ENCODE assay signal across 8 mouse cellular contexts in the genomic region with DNA sequence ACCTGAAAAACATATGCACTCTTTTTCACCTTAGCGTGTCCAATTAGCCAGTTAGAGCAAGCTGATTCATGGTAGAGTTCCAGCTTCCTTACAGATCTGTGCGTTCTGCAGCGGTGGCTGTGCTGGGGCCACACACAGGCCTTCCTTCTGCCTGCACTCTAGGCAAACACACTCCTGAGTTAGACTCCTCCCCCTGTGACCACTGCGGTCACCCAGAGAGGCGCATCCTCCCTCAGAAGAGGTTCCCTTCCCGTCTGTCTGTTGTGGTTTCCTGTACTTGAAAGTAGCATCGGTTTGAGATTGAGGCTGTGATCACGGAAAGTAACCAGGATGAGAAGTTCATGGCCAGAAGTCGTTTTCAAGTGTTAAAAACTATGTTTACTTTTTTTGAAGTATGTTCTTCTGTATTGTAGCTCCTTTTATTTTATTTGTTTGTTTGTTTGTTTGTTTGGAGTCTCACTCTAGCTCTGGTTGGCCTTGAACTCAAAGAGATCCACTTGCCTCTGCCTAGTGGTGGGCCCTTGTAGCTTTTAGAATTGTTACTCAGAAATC.
DNase-seq lines count a peak whose midpoint lies in the region; ATAC-seq and TF ChIP-seq lines count a peak whose summit lies in the region.

No protein-coding gene starts in this region.

- WGBS in embryonic facial prominence, embryonic 14.5 days, result 57% methylated on average over 9 of the region's 9 CpGs
- 70% methylated on average over 9 of the region's 9 CpGs for WGBS in embryonic facial prominence, embryonic 10.5 days
- 36% methylated on average over 9 of the region's 9 CpGs for WGBS in liver, adult 2 months

- no peak overlapping the region for H3K4me3 ChIP-seq in embryonic facial prominence, embryonic 14.5 days (ENCODE audit: low read depth, low read length)
- no peak overlapping the region for H3K4me3 ChIP-seq in embryonic facial prominence, embryonic 10.5 days
- no peak overlapping the region for H3K4me3 ChIP-seq in liver, adult 2 months (ENCODE audit: insufficient read depth, low read depth, low read length)

- H3K9ac ChIP-seq in embryonic facial prominence, embryonic 14.5 days (ENCODE audit: low read depth, low read length), result no peak overlapping the region
- no peak overlapping the region for H3K9ac ChIP-seq in liver, adult 2 months (ENCODE audit: low read depth, low read length)

- H3K79me2 ChIP-seq in liver, adult 2 months (ENCODE audit: control insufficient read depth, insufficient read depth, low read length), result peaks cover 4% of the 10 kb centered on the region; the same call in 1 of the 2 replicates

- peak; percentile 46 for DNase-seq in embryonic facial prominence, embryonic 14.5 days (ENCODE audit: low spot score)
- DNase-seq in embryonic facial prominence, embryonic 10.5 days (ENCODE audit: low spot score), result no peak
- DNase-seq in CD8-positive naive resting alpha-beta T cell, adult 2 months (ENCODE audit: low read depth in 2 of 2, low spot score in 2 of 2), result peak; percentile 84 to 90
- DNase-seq in liver, adult 2 months (ENCODE audit: extremely low read depth, low read depth, low spot score), result peak; percentile 43
- no peak for DNase-seq in urinary bladder, adult 18-20 months (ENCODE audit: low spot score in 2 of 2)
- no peak for DNase-seq in layer of hippocampus, postnatal 36 days
- no peak for DNase-seq in adipocyte (ENCODE audit: low spot score)

- H3K9me3 ChIP-seq in embryonic facial prominence, embryonic 14.5 days (ENCODE audit: control insufficient read depth, low read length), result no peaks in the 10 kb centered on the region
- no peaks in the 10 kb centered on the region for H3K9me3 ChIP-seq in embryonic facial prominence, embryonic 10.5 days

- peaks cover 62% of the 10 kb centered on the region for H3K36me3 ChIP-seq in embryonic facial prominence, embryonic 14.5 days (ENCODE audit: control insufficient read depth, insufficient read depth, low read length)
- H3K36me3 ChIP-seq in embryonic facial prominence, embryonic 10.5 days (replicated peaks), result peaks cover 79% of the 10 kb centered on the region
- peaks cover 14% of the 10 kb centered on the region for H3K36me3 ChIP-seq in liver, adult 2 months (ENCODE audit: control insufficient read depth, insufficient read depth, low read length)

- H3K4me1 ChIP-seq in embryonic facial prominence, embryonic 14.5 days (ENCODE audit: control insufficient read depth, insufficient read depth, low read length), result no peaks in the 10 kb centered on the region
- H3K4me1 ChIP-seq in embryonic facial prominence, embryonic 10.5 days, result peaks cover 25% of the 10 kb centered on the region
- H3K4me1 ChIP-seq in liver, adult 2 months (ENCODE audit: control insufficient read depth, insufficient read depth, low read length), result peaks cover 27% of the 10 kb centered on the region

- no peak for TF ChIP-seq POLR2A in liver, adult 2 months (IDR thresholded peaks at IDR 0.05; ENCODE audit: extremely low read depth, insufficient read depth, low read length)

- no peak overlapping the region for H3K27ac ChIP-seq in embryonic facial prominence, embryonic 14.5 days (replicated peaks; ENCODE audit: low read depth, low read length)
- H3K27ac ChIP-seq in embryonic facial prominence, embryonic 10.5 days (replicated peaks), result no peak overlapping the region
- H3K27ac ChIP-seq in liver, adult 2 months (replicated peaks; ENCODE audit: insufficient read depth, low read depth, low read length), result peak overlapping the region; percentile 7; the same call in 1 of the 2 replicates

- no peak overlapping the region for H3K4me2 ChIP-seq in embryonic facial prominence, embryonic 14.5 days (ENCODE audit: low read depth, low read length)

- ATAC-seq in embryonic facial prominence, embryonic 14.5 days (ENCODE audit: low read depth), result no peak
- peak; percentile 94 for ATAC-seq in neutrophil, adult 5-6 weeks (ENCODE audit: extremely low read depth, insufficient number of reproducible peaks, low FRiP score, poor library complexity, severe bottlenecking)

- no peaks in the 10 kb centered on the region for H3K27me3 ChIP-seq in embryonic facial prominence, embryonic 14.5 days (replicated peaks; ENCODE audit: control insufficient read depth, insufficient read depth, low read length)
- no peaks in the 10 kb centered on the region for H3K27me3 ChIP-seq in embryonic facial prominence, embryonic 10.5 days (replicated peaks; ENCODE audit: low read depth, poor library complexity, severe bottlenecking)
- no peaks in the 10 kb centered on the region for H3K27me3 ChIP-seq in liver, adult 2 months (ENCODE audit: control insufficient read depth, insufficient read depth, low read length)

- TF ChIP-seq CTCF in liver, adult 2 months (IDR thresholded peaks at IDR 0.05; ENCODE audit: low read depth, low read length), result no peak

Comparison
In these comparisons a context has a peak if more than half of its experiments do, and no peak if none do; other contexts are left out.
1. DNase-seq: peak in embryonic facial prominence, embryonic 14.5 days (single experiment), CD8-positive naive resting alpha-beta T cell, adult 2 months (2 of 2) and liver, adult 2 months (single experiment); none in embryonic facial prominence, embryonic 10.5 days (single experiment), urinary bladder, adult 18-20 months (0 of 2), layer of hippocampus, postnatal 36 days (0 of 2) and adipocyte (single experiment).